Mouse (Mus musculus): ENCODE data around the gene Grb10. TPM values are rescaled to one million over a fixed set of nuclear protein-coding genes. Genes with fewer than 3 reads are reported as not detected.

Gene Grb10
- polyA plus RNA-seq, 1 experiment from 2014 or later = 39.4 TPM

DNA sequence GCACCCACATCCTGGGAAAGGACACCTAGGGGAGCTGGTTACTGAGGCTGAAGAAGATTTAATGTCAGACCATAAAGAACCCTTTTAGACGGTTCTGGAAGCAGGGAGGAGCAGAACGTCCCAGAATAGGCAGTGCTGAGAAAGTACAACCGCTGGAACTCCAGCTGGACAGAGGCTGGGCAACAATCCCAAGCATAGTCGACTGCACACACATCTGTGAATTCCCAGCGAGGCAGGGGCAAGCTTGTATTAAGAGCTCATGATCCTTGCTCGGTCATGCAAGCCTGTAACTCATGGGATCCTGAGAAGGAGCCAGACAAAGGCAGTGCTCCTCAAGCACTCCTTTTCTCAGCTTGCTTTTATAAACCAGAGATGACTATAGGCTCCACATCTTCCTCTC lies 69.7 kb downstream of the Grb10 start:
- no peak for ATAC-seq (ENCODE audit: low read depth)

DNA sequence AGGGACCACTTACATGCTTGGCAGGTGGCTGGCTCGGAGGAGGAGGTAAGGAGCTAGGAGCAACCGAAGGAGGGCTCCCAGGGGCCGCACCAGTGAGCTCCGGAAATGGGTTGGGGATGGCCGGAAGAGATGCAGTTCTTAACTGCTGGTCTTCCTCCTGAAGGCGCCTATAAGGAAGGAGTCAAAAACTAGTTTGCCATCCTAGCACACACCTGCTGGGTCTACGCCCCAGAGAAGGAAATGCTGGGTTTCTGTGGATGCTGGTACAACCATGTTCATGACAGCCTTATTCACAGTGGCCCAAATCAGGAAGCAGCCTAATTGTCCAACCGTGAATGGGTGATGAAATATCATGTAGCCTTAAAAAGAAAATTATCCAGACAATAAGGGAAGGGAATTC lies 71.0 kb downstream of the Grb10 start:
- H3K9ac ChIP-seq (replicated peaks; ENCODE audit: low read depth, low read length) = no peak overlapping the region
- H3K27ac ChIP-seq (ENCODE audit: low read depth, low read length) = no peak overlapping the region
- no peaks in the 10 kb centered on the region for H3K36me3 ChIP-seq (ENCODE audit: control insufficient read depth, insufficient read depth, low read length)
- no peak overlapping the region for H3K4me3 ChIP-seq (ENCODE audit: low read depth, low read length)
- no peaks in the 10 kb centered on the region for H3K27me3 ChIP-seq (ENCODE audit: control insufficient read depth, insufficient read depth, low read length)
- no peaks in the 10 kb centered on the region for H3K4me1 ChIP-seq (ENCODE audit: control insufficient read depth, insufficient read depth, low read length)
- no peak overlapping the region for H3K4me2 ChIP-seq (ENCODE audit: low read depth, low read length)
- WGBS = 73% methylated on average over 8 of the region's 8 CpGs
- no peak for ATAC-seq (ENCODE audit: low read depth)
- H3K9me3 ChIP-seq (ENCODE audit: control insufficient read depth, low read length) = peaks cover 2% of the 10 kb centered on the region; the same call in 1 of the 2 replicates

More for the DNA sequence above, 69.7 kb downstream of the Grb10 start:
- Histone ChIP-seq H3K36me3 (ENCODE audit: control insufficient read depth, insufficient read depth, low read length) (no peaks in the 10 kb centered on the region), H3K9ac (replicated peaks; ENCODE audit: low read depth, low read length) (no peak overlapping the region), H3K4me2 (ENCODE audit: low read depth, low read length) (no peak overlapping the region), H3K27ac (ENCODE audit: low read depth, low read length) (no peak overlapping the region), H3K4me3 (ENCODE audit: low read depth, low read length) (no peak overlapping the region), H3K9me3 (ENCODE audit: control insufficient read depth, low read length) (peaks cover 2% of the 10 kb centered on the region; the same call in 1 of the 2 replicates), H3K27me3 (ENCODE audit: control insufficient read depth, insufficient read depth, low read length) (no peaks in the 10 kb centered on the region), H3K4me1 (ENCODE audit: control insufficient read depth, insufficient read depth, low read length) (no peaks in the 10 kb centered on the region)
- 21% methylated on average over 6 of the region's 6 CpGs for WGBS

DNA sequence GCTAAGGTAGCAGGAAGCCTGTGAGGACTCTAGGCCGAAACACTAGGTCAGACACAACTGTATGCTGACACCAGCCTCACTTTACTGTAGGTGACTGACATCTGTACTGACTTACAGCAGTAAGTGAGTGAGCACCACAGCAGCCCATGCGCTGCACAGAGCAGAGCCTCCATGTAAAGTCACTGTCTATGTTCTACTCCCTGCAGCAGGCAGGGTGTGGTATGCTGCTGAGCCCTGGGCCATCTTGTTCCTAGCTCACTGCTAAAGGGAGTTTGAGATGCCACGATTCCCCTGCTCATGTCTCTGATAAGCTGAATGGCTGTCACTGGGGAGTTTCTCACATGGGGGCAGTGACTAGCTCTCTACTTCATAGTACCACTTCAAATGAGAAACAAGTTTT lies 72.3 kb downstream of the Grb10 start:
- Histone ChIP-seq H3K27ac (ENCODE audit: low read depth, low read length) (no peak overlapping the region), H3K9ac (replicated peaks; ENCODE audit: low read depth, low read length) (no peak overlapping the region), H3K4me3 (ENCODE audit: low read depth, low read length) (no peak overlapping the region), H3K9me3 (ENCODE audit: control insufficient read depth, low read length) (no peaks in the 10 kb centered on the region), H3K27me3 (ENCODE audit: control insufficient read depth, insufficient read depth, low read length) (no peaks in the 10 kb centered on the region), H3K4me1 (ENCODE audit: control insufficient read depth, insufficient read depth, low read length) (no peaks in the 10 kb centered on the region), H3K4me2 (ENCODE audit: low read depth, low read length) (no peak overlapping the region), H3K36me3 (ENCODE audit: control insufficient read depth, insufficient read depth, low read length) (no peaks in the 10 kb centered on the region)
- no peak for ATAC-seq (ENCODE audit: low read depth)
- WGBS = 94% methylated on average over 3 of the region's 3 CpGs

DNA sequence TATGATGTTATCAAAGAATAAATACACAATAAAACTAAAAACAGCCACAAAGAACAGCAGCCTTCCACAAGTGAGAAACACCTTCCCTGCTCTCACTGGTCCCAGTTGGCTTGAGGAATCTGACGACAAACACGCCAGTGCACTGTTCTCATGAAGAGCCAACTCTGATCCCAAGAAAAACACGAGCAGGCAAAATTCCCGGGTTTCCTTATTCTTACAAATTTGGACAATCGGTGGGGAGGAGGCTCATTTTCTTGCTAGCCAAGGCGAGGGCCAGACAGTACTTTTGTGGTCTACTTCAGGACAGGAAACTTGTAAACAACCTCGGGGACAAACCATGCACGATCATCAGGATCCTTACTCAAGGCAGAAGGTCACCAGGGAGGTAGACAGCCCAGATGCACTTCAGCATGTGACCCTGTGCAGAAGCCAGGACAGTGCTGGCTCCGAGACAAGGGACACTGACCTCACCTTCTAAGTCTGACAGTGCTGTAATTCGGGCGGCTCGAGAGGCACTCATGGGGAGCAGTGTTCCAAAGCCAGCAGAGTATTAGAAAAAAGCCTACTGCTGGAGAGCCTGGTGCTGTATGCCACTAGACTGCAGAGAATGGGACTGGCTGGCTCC lies 72.9 kb downstream of the Grb10 start:
- Histone ChIP-seq H3K4me3 (ENCODE audit: low read depth, low read length) (no peak overlapping the region), H3K9me3 (ENCODE audit: control insufficient read depth, low read length) (no peaks in the 10 kb centered on the region), H3K36me3 (ENCODE audit: control insufficient read depth, insufficient read depth, low read length) (no peaks in the 10 kb centered on the region), H3K27me3 (ENCODE audit: control insufficient read depth, insufficient read depth, low read length) (no peaks in the 10 kb centered on the region), H3K4me1 (ENCODE audit: control insufficient read depth, insufficient read depth, low read length) (0 out of 2 replicates have a peak, but pooled peaks cover 4% of the 10 kb centered on the region), H3K4me2 (ENCODE audit: low read depth, low read length) (no peak overlapping the region), H3K27ac (ENCODE audit: low read depth, low read length) (no peak overlapping the region), H3K9ac (replicated peaks; ENCODE audit: low read depth, low read length) (no peak overlapping the region)
- ATAC-seq (ENCODE audit: low read depth) = no peak
- WGBS = 91% methylated on average over 12 of the region's 12 CpGs

DNA sequence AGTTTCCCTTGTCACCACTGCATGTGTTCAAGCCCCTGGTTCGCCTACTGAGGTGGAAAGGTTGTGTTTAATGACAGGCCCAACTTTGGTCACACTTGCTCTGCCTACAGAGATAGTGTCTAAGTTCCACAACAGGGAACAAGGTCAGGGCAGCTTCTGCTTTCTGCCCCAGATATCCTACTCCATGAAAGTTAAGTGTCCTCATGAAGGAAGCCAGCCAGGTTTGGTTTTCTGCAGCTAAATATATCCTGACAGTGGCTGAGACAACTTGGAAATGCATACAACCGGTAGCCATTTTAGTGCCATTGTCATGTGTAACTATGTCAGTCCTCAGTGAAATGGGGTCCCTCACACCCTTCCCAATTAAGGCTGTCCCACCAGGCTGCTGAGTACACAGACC lies 73.8 kb downstream of the Grb10 start:
- Histone ChIP-seq H3K4me3 (ENCODE audit: low read depth, low read length) (no peak overlapping the region), H3K9me3 (ENCODE audit: control insufficient read depth, low read length) (no peaks in the 10 kb centered on the region), H3K9ac (replicated peaks; ENCODE audit: low read depth, low read length) (no peak overlapping the region), H3K36me3 (ENCODE audit: control insufficient read depth, insufficient read depth, low read length) (no peaks in the 10 kb centered on the region), H3K4me2 (ENCODE audit: low read depth, low read length) (no peak overlapping the region), H3K27me3 (ENCODE audit: control insufficient read depth, insufficient read depth, low read length) (no peaks in the 10 kb centered on the region), H3K27ac (ENCODE audit: low read depth, low read length) (no peak overlapping the region), H3K4me1 (ENCODE audit: control insufficient read depth, insufficient read depth, low read length) (0 out of 2 replicates have a peak, but pooled peaks cover 6% of the 10 kb centered on the region)
- ATAC-seq (ENCODE audit: low read depth) = no peak
- WGBS = 94% methylated on average over 2 of the region's 2 CpGs

DNA sequence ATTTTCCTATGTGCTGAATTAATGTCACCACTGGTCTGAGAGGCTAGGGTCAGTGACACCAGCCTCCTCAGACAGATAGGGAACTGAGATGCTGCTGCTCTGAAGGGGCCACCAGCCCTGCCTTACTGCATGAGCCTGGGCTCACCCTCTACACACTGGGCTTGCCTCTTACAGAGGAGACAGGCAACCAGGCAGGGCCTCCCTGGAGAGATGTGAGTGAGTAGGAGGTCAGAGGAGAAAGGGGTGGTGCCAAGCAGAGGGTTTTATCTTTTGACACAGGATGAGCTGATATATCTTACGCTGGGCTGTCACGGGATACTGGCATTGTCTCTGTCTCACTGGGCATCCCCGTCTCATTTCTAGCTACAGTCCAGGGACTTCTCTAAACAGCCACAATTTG lies 74.9 kb downstream of the Grb10 start:
- 54% methylated on average over 3 of the region's 3 CpGs for WGBS
- H3K9me3 ChIP-seq (ENCODE audit: control insufficient read depth, low read length) = no peaks in the 10 kb centered on the region
- no peak overlapping the region for H3K9ac ChIP-seq (replicated peaks; ENCODE audit: low read depth, low read length)
- H3K36me3 ChIP-seq (ENCODE audit: control insufficient read depth, insufficient read depth, low read length) = no peaks in the 10 kb centered on the region
- ATAC-seq (ENCODE audit: low read depth) = 0 out of 2 replicates have a peak, but pooled peaks have one; percentile 32
- no peak overlapping the region for H3K27ac ChIP-seq (ENCODE audit: low read depth, low read length)
- no peak overlapping the region for H3K4me3 ChIP-seq (ENCODE audit: low read depth, low read length)
- H3K4me2 ChIP-seq (ENCODE audit: low read depth, low read length) = no peak overlapping the region
- H3K27me3 ChIP-seq (ENCODE audit: control insufficient read depth, insufficient read depth, low read length) = no peaks in the 10 kb centered on the region
- H3K4me1 ChIP-seq (ENCODE audit: control insufficient read depth, insufficient read depth, low read length) = 0 out of 2 replicates have a peak, but pooled peaks cover 6% of the 10 kb centered on the region

DNA sequence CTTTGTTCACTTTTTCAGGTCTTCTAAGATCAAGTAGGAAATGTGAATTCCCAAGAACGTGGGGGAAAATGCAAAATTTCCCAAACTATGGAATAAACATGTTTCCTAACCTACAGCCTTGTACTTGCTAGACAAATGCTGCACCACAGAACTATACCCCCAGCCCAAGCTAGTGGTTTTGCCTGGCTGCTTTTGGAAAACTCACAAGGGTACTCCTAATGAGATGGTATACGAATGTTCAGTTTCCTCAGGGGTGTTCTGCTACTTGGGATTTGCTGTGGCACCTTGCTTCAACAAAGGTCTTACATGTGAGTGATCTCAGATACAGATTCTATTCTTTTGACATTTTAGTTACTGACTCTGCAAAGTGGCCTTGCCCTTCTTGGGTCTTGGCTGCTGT lies 75.4 kb downstream of the Grb10 start:
- no peak overlapping the region for H3K4me2 ChIP-seq (ENCODE audit: low read depth, low read length)
- H3K36me3 ChIP-seq (ENCODE audit: control insufficient read depth, insufficient read depth, low read length) = no peaks in the 10 kb centered on the region
- 0 out of 2 replicates have a peak, but pooled peaks cover 6% of the 10 kb centered on the region for H3K4me1 ChIP-seq (ENCODE audit: control insufficient read depth, insufficient read depth, low read length)
- no peaks in the 10 kb centered on the region for H3K27me3 ChIP-seq (ENCODE audit: control insufficient read depth, insufficient read depth, low read length)
- no peak for ATAC-seq (ENCODE audit: low read depth)
- no peak overlapping the region for H3K4me3 ChIP-seq (ENCODE audit: low read depth, low read length)
- 90% methylated on average over 2 of the region's 2 CpGs for WGBS
- H3K9ac ChIP-seq (replicated peaks; ENCODE audit: low read depth, low read length) = no peak overlapping the region
- no peaks in the 10 kb centered on the region for H3K9me3 ChIP-seq (ENCODE audit: control insufficient read depth, low read length)
- no peak overlapping the region for H3K27ac ChIP-seq (ENCODE audit: low read depth, low read length)

DNA sequence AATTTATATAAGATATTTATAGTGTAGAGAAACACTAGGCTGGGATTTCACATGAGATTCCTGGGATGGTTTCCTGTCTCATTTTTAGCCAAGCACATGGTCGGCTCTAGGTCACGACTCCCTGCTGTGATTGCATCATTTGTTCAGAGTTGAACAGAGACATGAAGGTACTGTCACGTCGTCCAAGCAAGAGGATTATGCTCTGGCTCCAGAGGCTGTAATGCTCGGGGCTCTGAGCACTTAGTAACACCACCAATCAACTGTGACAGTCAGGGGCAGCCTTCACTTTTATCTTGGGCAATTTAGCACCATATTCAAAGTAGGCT lies 75.9 kb downstream of the Grb10 start:
- Histone ChIP-seq H3K27ac (ENCODE audit: low read depth, low read length) (no peak overlapping the region), H3K27me3 (ENCODE audit: control insufficient read depth, insufficient read depth, low read length) (no peaks in the 10 kb centered on the region), H3K4me2 (ENCODE audit: low read depth, low read length) (no peak overlapping the region), H3K9me3 (ENCODE audit: control insufficient read depth, low read length) (no peaks in the 10 kb centered on the region), H3K4me3 (ENCODE audit: low read depth, low read length) (no peak overlapping the region), H3K4me1 (ENCODE audit: control insufficient read depth, insufficient read depth, low read length) (0 out of 2 replicates have a peak, but pooled peaks cover 6% of the 10 kb centered on the region), H3K36me3 (ENCODE audit: control insufficient read depth, insufficient read depth, low read length) (no peaks in the 10 kb centered on the region), H3K9ac (replicated peaks; ENCODE audit: low read depth, low read length) (no peak overlapping the region)
- WGBS = 20% methylated on average over 5 of the region's 5 CpGs
- no peak for ATAC-seq (ENCODE audit: low read depth)

DNA sequence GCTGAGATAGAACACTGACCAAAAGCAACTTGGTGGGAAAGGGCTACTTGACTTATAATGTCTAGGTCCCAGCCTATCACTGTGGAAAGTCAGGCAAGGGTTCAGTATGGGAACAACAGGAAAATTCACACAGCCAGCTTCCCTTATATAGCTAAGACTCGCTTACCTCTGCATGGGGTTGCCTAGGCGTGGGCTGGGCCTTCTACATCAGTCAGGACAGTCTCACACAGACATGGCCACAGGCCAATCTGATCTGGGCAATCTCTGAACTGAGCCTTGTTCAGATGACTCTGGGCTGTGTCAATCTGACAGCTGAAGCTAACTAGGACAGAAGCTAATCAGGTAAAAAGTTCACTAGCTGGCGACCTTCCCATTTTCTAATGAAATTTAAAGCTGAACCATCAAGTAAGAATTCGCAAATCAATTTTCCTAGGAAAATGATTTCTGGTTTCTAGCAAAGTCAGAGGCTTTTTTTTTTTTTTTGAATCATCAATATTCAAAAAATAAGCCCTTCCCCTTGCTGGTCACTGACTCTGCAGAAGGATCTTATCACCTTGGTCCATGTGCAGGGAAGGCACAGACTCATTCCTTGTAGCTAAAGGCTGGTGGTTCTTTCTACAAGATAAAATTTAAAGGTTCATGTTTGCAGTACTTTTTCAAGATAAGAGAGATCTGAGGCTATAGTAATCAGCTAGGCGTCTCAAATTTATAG lies 76.4 kb downstream of the Grb10 start:
- WGBS = 89% methylated on average over 5 of the region's 5 CpGs
- no peaks in the 10 kb centered on the region for H3K27me3 ChIP-seq (ENCODE audit: control insufficient read depth, insufficient read depth, low read length)
- no peak for ATAC-seq (ENCODE audit: low read depth)
- H3K9ac ChIP-seq (replicated peaks; ENCODE audit: low read depth, low read length) = no peak overlapping the region
- H3K4me2 ChIP-seq (ENCODE audit: low read depth, low read length) = no peak overlapping the region
- H3K27ac ChIP-seq (ENCODE audit: low read depth, low read length) = no peak overlapping the region; the same call in 1 of the 2 replicates
- H3K36me3 ChIP-seq (ENCODE audit: control insufficient read depth, insufficient read depth, low read length) = no peaks in the 10 kb centered on the region
- H3K4me3 ChIP-seq (ENCODE audit: low read depth, low read length) = no peak overlapping the region
- 0 out of 2 replicates have a peak, but pooled peaks cover 6% of the 10 kb centered on the region for H3K4me1 ChIP-seq (ENCODE audit: control insufficient read depth, insufficient read depth, low read length)
- H3K9me3 ChIP-seq (ENCODE audit: control insufficient read depth, low read length) = no peaks in the 10 kb centered on the region
